Mouse (Mus musculus): ENCODE data around the gene Rpa1. TPM values are rescaled to one million over a fixed set of nuclear protein-coding genes. Genes with fewer than 3 reads are reported as not detected.

Rpa1 gene
- total RNA-seq, 2 experiments from 2014 or later = 63.7 to 68.1 TPM

GRCm38 (mm10) chr11:75263964-75264312, 84.2 kb downstream of the Rpa1 start:
- DNase-seq (ENCODE audit: low spot score in 2 of 2) = no peak

- no peak for DNase-seq (ENCODE audit: low spot score in 2 of 2)
Observed at GRCm38 (mm10) chr11:75263274-75263963, 84.7 kb downstream of the Rpa1 start.

- no peak for DNase-seq (ENCODE audit: low spot score in 2 of 2)
Observed at GRCm38 (mm10) chr11:75262791-75263190, 85.3 kb downstream of the Rpa1 start.

GRCm38 (mm10) chr11:75262181-75262580, 85.9 kb downstream of the Rpa1 start:
- no peak for DNase-seq (ENCODE audit: low spot score in 2 of 2)

GRCm38 (mm10) chr11:75261730-75262129, 86.4 kb downstream of the Rpa1 start:
- no peak for DNase-seq (ENCODE audit: low spot score in 2 of 2)

GRCm38 (mm10) chr11:75261016-75261415, 87.1 kb downstream of the Rpa1 start:
- no peak for DNase-seq (ENCODE audit: low spot score in 2 of 2)

GRCm38 (mm10) chr11:75259996-75260561, 88.0 kb downstream of the Rpa1 start:
- peak in 1 of 2 experiments; percentile 49 for DNase-seq (ENCODE audit: low spot score in 2 of 2)

GRCm38 (mm10) chr11:75259416-75259815, 88.7 kb downstream of the Rpa1 start:
- DNase-seq (ENCODE audit: low spot score in 2 of 2) = no peak

- peak in 1 of 2 experiments; percentile 60 for DNase-seq (ENCODE audit: low spot score in 2 of 2)
Observed at GRCm38 (mm10) chr11:75257056-75257648, 91.0 kb downstream of the Rpa1 start.

- no peak for DNase-seq (ENCODE audit: low spot score in 2 of 2)
Observed at GRCm38 (mm10) chr11:75255330-75255729, 92.8 kb downstream of the Rpa1 start.

GRCm38 (mm10) chr11:75254252-75254912, 93.7 kb downstream of the Rpa1 start:
- DNase-seq (ENCODE audit: low spot score in 2 of 2) = peak in 1 of 2 experiments; percentile 62

GRCm38 (mm10) chr11:75251557-75252070, 96.5 kb downstream of the Rpa1 start:
- no peak for DNase-seq (ENCODE audit: low spot score in 2 of 2)

GRCm38 (mm10) chr11:75251006-75251512, 97.1 kb downstream of the Rpa1 start:
- no peak for DNase-seq (ENCODE audit: low spot score in 2 of 2)

- DNase-seq (ENCODE audit: low spot score in 2 of 2) = no peak
Observed at GRCm38 (mm10) chr11:75249588-75249987, 98.5 kb downstream of the Rpa1 start.

Small RNAs within 50 kb of the gene (microRNA-seq; reads per million reads assigned to microRNA genes)
- 0 reads per million in 2 experiments for gene Gm47300

Other genes with a start within 250 kb of the Rpa1 start
- gene Hic1, start 178.8 kb downstream of the Rpa1 start, total RNA-seq (2021) = 1 to 10 TPM; 2.7 to 3.3 TPM
- 10 to 100 TPM; 18.3 to 20.5 TPM for gene Ovca2, start 169.5 kb downstream of the Rpa1 start, total RNA-seq (2021)
- 10 to 100 TPM; 33.2 to 33.9 TPM for gene Dph1, start 157.1 kb downstream of the Rpa1 start, total RNA-seq (2021)
- 100 to 1,000 TPM; 109 to 117 TPM for gene Rtn4rl1, start 154.5 kb downstream of the Rpa1 start, total RNA-seq (2021)
- gene Smyd4, start 109 bp upstream of the Rpa1 start, total RNA-seq (2021) = 10 to 100 TPM; 14.9 to 16.8 TPM
- 10 to 100 TPM; 10.6 to 15.4 TPM for gene Serpinf1, start 74.4 kb upstream of the Rpa1 start, total RNA-seq (2021)
- under 1 TPM; 0.53 to 0.59 TPM for gene Serpinf2, start 91.3 kb upstream of the Rpa1 start, total RNA-seq (2021)
- gene Wdr81, start 106.4 kb upstream of the Rpa1 start, total RNA-seq (2021) = 10 to 100 TPM; 21.6 to 23.3 TPM
- gene Tlcd2, start 113.4 kb upstream of the Rpa1 start, total RNA-seq (2021) = under 1 TPM in 1 of 2 experiments, not detected in 1; 0.89 TPM
- gene Prpf8, start 138.5 kb upstream of the Rpa1 start, total RNA-seq (2021) = 100 to 1,000 TPM; 132 to 133 TPM
- gene Rilp, start 161.8 kb upstream of the Rpa1 start, total RNA-seq (2021) = 1 to 10 TPM in 1 of 2 experiments, under 1 TPM in 1; 0.74 to 1.5 TPM
- gene Scarf1, start 165.2 kb upstream of the Rpa1 start, total RNA-seq (2021) = 1 to 10 TPM; 1.0 to 1.1 TPM
- gene Slc43a2, start 183.4 kb upstream of the Rpa1 start, total RNA-seq (2021) = 10 to 100 TPM; 44.2 to 51.3 TPM
- gene Pitpna, start 239.8 kb upstream of the Rpa1 start, total RNA-seq (2021) = 100 to 1,000 TPM; 279 to 288 TPM

All from layer of hippocampus, adult 18-20 months (tissue).